Mouse (Mus musculus) ES-E14 (cell line): ENCODE measurements around the gene Cnppd1. TPM values are rescaled to one million over a fixed set of nuclear protein-coding genes. Genes with fewer than 3 reads are reported as not detected.

Experiments used
- DNase-seq: peaks from one replicate; pipeline ENCODE4 v3.0.0-alpha.2; 2013; ENCODE audit warnings: low read depth, low spot score
- H3K27ac ChIP-seq: 2 replicates; pipeline ENCODE4 v1.5.1; 2012; ENCODE audit warnings: low read depth, mild to moderate bottlenecking, low read length, moderate library complexity, mixed read lengths; ENCODE audit not compliant: poor library complexity, insufficient read depth, severe bottlenecking
- H3K36me3 ChIP-seq: 2 replicates; pipeline ENCODE4 v1.6.1; 2012; ENCODE audit warnings: mild to moderate bottlenecking, low read length, moderate library complexity, mixed read lengths; ENCODE audit not compliant: control insufficient read depth, poor library complexity, insufficient read depth, severe bottlenecking
- H3K4me1 ChIP-seq, 2 experiments: fragments of 150-350 bp in 1 of 2; sonication (generic) in 1 of 2; 2 replicates each; pipeline ENCODE4 v1.6.1; 2012; ENCODE audit warnings: low read length in 2 of 2, mild to moderate bottlenecking in 1 of 2, mixed read lengths in 1 of 2; ENCODE audit not compliant: control insufficient read depth in 2 of 2, insufficient read depth in 2 of 2, poor library complexity in 1 of 2
- H3K4me3 ChIP-seq, 2 experiments: fragments of 150-350 bp in 1 of 2; sonication (generic) in 1 of 2; 2 replicates each; pipeline ENCODE4 v1.5.1; 2012; ENCODE audit warnings: low read length in 2 of 2, low read depth in 1 of 2, mild to moderate bottlenecking in 1 of 2, mixed read lengths in 1 of 2; ENCODE audit not compliant: insufficient read depth in 1 of 2, poor library complexity in 1 of 2, severe bottlenecking in 1 of 2
- H3K9ac ChIP-seq: 2 replicates; pipeline ENCODE4 v1.6.1; 2012; ENCODE audit warnings: low read depth, mild to moderate bottlenecking, low read length, mixed read lengths; ENCODE audit not compliant: poor library complexity, insufficient read depth, severe bottlenecking
- H3K9me3 ChIP-seq: fragments of 150-350 bp; sonication (generic); 2 replicates; pipeline ENCODE4 v1.6.1; 2012; ENCODE audit warnings: low read depth, mild to moderate bottlenecking, low read length; ENCODE audit not compliant: control insufficient read depth, insufficient read depth
- CHD2 ChIP-seq: IDR thresholded peaks from 2 replicates; pipeline ENCODE4 v1.6.1; 2014; ENCODE audit warnings: mild to moderate bottlenecking, low read depth, low read length, inconsistent platforms
- HCFC1 ChIP-seq: IDR thresholded peaks from 2 replicates; pipeline ENCODE4 v1.6.1; 2012; ENCODE audit warnings: low read length, inconsistent platforms, borderline replicate concordance; ENCODE audit not compliant: insufficient read depth
- MAFK ChIP-seq: IDR thresholded peaks from 2 replicates; pipeline ENCODE4 v1.6.1; 2014; ENCODE audit warnings: mild to moderate bottlenecking, low read depth, low read length, inconsistent platforms; ENCODE audit not compliant: insufficient read depth
- ZC3H11A ChIP-seq: IDR thresholded peaks from 2 replicates; pipeline ENCODE4 v1.6.1; 2012; ENCODE audit warnings: low read depth, mild to moderate bottlenecking, inconsistent platforms, low read length, borderline replicate concordance
- ZNF384 ChIP-seq: IDR thresholded peaks from 2 replicates; pipeline ENCODE4 v1.6.1; 2012; ENCODE audit warnings: low read depth, low read length, inconsistent platforms
- in situ Hi-C, 2 experiments: fragments of 600-800 bp; cut with MboI; formaldehyde crosslinking; loops; one replicate each; pipeline ENCODE4 v1.15.1; 2025; ENCODE audit warnings: low sequenced_read_pairs in 2 of 2, inconsistent platforms in 1 of 2; ENCODE audit not compliant: unreplicated experiment in 2 of 2
- total RNA-seq: library from RNA; depleted of rRNA; stranded (reverse); fragments of 300-350 nt; gene quantifications from 2 replicates; pipeline ENCODE4 v1.2.3, GENCODE M21; 2012

Cnppd1 gene
- total RNA-seq, 1 experiment, result 27.2 TPM

DNA sequence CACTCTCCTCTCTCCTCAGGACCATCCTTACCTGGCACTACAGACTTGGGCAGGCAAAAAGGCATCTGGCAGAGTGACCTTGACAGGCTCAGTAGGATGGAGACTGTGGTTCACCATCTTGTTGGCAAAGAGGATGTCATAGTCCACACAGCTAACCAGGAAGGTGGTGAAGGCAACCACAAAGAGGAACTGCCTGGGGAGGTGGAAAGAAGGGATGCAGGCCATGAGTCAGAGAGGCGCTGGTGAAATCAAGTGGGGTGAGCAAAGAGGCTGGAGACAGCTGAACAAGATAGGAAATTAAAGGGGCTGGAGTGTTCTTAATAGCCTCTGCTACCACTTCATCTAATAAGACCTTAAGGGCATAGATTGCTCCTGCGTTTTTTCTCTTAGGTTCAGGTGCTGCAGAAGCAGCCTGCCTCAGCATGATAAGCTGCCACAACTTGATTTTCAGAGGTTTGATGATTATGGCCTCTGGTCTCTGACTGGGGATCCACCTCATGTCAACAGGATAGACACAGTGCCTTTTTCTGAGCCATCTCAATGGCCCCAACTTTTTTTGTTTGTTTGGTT lies 45.5 kb upstream of the Cnppd1 start:
- H3K4me3 ChIP-seq, result no peak overlapping the region
- TF ChIP-seq ZC3H11A, result no peak
- TF ChIP-seq HCFC1, result no peak
- TF ChIP-seq CHD2, result no peak
- TF ChIP-seq ZNF384, result no peak
- no peak for TF ChIP-seq MAFK
- in situ Hi-C loops, result no loop called here
- H3K4me1 ChIP-seq, result peaks cover 2 to 3% of the 10 kb centered on the region in 2 experiments; a peak in 1 of 4 replicates
- no peak for DNase-seq
- peaks cover 3% of the 10 kb centered on the region; the same call in 1 of the 2 replicates for H3K36me3 ChIP-seq
- H3K27ac ChIP-seq, result no peak overlapping the region
- no peak overlapping the region for H3K9ac ChIP-seq
- H3K9me3 ChIP-seq, result no peaks in the 10 kb centered on the region

DNA sequence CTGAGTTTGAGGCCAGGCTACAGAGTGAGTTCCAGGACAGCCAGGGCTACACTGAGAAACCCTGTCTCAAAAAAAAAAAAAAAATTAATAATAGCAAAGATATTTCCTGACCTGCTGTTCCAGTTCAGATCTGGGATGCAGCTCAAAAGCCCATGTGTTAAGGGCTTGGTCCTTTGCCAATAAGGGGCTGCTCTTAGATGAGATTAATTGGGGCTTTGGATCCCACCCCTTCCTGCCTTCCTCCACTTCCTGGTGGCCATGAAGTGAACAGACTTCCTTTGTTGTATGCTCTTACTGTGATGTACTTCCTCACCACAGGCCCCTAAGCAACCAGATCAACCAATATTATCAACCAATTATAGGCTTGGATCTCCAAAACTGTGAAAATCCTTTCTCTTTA lies 44.6 kb upstream of the Cnppd1 start:
- H3K36me3 ChIP-seq, result peaks cover 3% of the 10 kb centered on the region; the same call in 1 of the 2 replicates
- no peak overlapping the region for H3K9ac ChIP-seq
- no peak for DNase-seq
- H3K9me3 ChIP-seq, result no peaks in the 10 kb centered on the region
- in situ Hi-C loops, result no loop called here
- TF ChIP-seq ZNF384 (no peak), HCFC1 (no peak), ZC3H11A (no peak), MAFK (no peak), CHD2 (no peak)
- H3K27ac ChIP-seq, result no peak overlapping the region
- no peak overlapping the region for H3K4me3 ChIP-seq
- 0 out of 4 replicates have a peak, but pooled peaks cover 0 to 2% of the 10 kb centered on the region in 2 experiments for H3K4me1 ChIP-seq

DNA sequence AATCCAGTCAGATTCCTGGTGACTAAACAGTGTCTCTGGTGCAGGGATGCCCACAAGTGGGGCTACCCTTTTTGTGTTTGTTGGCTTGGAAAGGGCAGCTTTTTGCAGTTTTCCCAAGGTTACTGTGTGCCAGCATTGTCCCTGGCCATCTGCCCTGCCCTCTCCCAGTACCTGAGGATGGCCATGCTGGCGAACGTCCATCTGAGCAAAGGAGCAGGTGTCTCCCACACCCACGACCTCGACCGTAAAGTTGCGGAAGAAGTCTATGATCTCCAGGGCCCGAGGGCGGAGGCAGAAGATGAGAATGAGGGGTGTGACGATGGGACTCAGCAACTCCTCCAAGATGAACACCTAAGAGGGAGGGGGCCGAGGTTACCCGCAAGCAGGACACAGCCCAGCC lies 43.0 kb upstream of the Cnppd1 start:
- no peak for TF ChIP-seq HCFC1
- TF ChIP-seq ZC3H11A, result no peak
- TF ChIP-seq ZNF384, result no peak
- TF ChIP-seq MAFK, result no peak
- TF ChIP-seq CHD2, result no peak
- in situ Hi-C loops, result no loop called here
- DNase-seq, result no peak
- H3K4me1 ChIP-seq, result peaks cover 2 to 4% of the 10 kb centered on the region in 2 experiments; a peak in 2 of 4 replicates
- peak overlapping the region in 1 of 2 experiments; percentile 6; a peak in 2 of 4 replicates for H3K4me3 ChIP-seq
- H3K36me3 ChIP-seq, result peaks cover 3% of the 10 kb centered on the region; the same call in 1 of the 2 replicates
- H3K9ac ChIP-seq, result no peak overlapping the region
- H3K9me3 ChIP-seq, result no peaks in the 10 kb centered on the region
- no peak overlapping the region for H3K27ac ChIP-seq

DNA sequence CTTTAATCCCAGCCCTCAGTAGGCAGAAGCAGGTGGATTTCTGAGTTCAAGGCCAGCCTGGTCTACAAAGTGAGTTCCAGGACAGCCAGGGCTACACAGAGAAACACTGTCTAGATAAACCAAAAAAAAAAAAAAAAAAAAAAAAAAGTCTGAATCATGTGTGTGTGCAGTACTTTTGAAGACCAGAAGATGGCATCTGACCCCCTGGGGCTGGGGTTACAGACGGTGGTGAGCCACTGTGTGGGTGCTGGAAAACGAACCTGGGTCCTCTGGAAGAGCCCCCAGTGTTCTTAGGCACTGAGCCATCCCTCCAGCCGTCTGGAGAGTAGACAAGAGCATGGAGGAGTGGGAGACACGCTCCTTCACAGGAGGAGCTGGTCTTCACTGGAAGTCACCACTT lies 39.6 kb upstream of the Cnppd1 start:
- Histone ChIP-seq H3K27ac (no peak overlapping the region), H3K36me3 (peaks cover 3% of the 10 kb centered on the region; the same call in 1 of the 2 replicates), H3K4me3 (no peak overlapping the region), H3K9ac (no peak overlapping the region), H3K4me1 (peaks cover 4 to 5% of the 10 kb centered on the region in 2 experiments; a peak in 2 of 4 replicates), H3K9me3 (no peaks in the 10 kb centered on the region)
- no peak for DNase-seq
- in situ Hi-C loops, result no loop called here
- peak; percentile 95 for TF ChIP-seq ZNF384
- no peak for TF ChIP-seq HCFC1
